Mouse (Mus musculus) intestine, embryonic 15.5 days (tissue): ENCODE data around the gene Fam167b. TPM values are rescaled to one million over a fixed set of nuclear protein-coding genes. Genes with fewer than 3 reads are reported as not detected.

Experiments used
- ATAC-seq: fragments of 200-750 bp; cut with Nextera tagmentation; 2 replicates; pipeline ENCODE4 v1.8.0; 2017; ENCODE audit warnings: moderate TSS enrichment, moderate library complexity
- H3K27ac ChIP-seq: fragments of 300-500 bp; sonication (generic); 2 replicates; pipeline ENCODE4 v1.5.1; 2015; ENCODE audit warnings: mild to moderate bottlenecking, inconsistent platforms
- H3K27me3 ChIP-seq: fragments of 300-500 bp; sonication (generic); replicated peaks from 2 replicates; pipeline ENCODE4 v1.6.1; 2015; ENCODE audit warnings: inconsistent platforms
- H3K36me3 ChIP-seq: fragments of 300-500 bp; sonication (generic); 2 replicates; pipeline ENCODE4 v1.6.1; 2015; ENCODE audit warnings: inconsistent platforms
- H3K4me1 ChIP-seq: fragments of 300-500 bp; sonication (generic); replicated peaks from 2 replicates; pipeline ENCODE4 v1.6.1; 2015; ENCODE audit warnings: inconsistent platforms
- H3K4me2 ChIP-seq: fragments of 300-500 bp; sonication (generic); replicated peaks from 2 replicates; pipeline ENCODE4 v1.6.1; 2015; ENCODE audit warnings: mild to moderate bottlenecking, inconsistent platforms
- H3K4me3 ChIP-seq: fragments of 300-500 bp; sonication (generic); replicated peaks from 2 replicates; pipeline ENCODE4 v1.5.1; 2015; ENCODE audit warnings: inconsistent platforms
- H3K9ac ChIP-seq: fragments of 300-500 bp; sonication (generic); 2 replicates; pipeline ENCODE4 v1.6.1; 2015; ENCODE audit warnings: inconsistent platforms
- H3K9me3 ChIP-seq: fragments of 300-500 bp; sonication (generic); 2 replicates; pipeline ENCODE4 v1.6.1; 2016; ENCODE audit warnings: inconsistent platforms
- WGBS: fragments of 180-500 bp; shearing (Covaris S2); methylation state at CpG from one replicate; pipeline ENCODE4 v1.1.7; 2015; 5-methylcytosine and 5-hydroxymethylcytosine counted together
- polyA plus RNA-seq: library from polyadenylated mRNA; unstranded; fragments of >200 nt; fragmentation: Nextera tagmentation; extraction: Ambion mirVana; gene quantifications from 2 replicates; pipeline ENCODE4 v1.2.1, GENCODE M21; 2015

Fam167b gene
- polyA plus RNA-seq, 1 experiment from 2014 or later, result 3.0 TPM

DNA sequence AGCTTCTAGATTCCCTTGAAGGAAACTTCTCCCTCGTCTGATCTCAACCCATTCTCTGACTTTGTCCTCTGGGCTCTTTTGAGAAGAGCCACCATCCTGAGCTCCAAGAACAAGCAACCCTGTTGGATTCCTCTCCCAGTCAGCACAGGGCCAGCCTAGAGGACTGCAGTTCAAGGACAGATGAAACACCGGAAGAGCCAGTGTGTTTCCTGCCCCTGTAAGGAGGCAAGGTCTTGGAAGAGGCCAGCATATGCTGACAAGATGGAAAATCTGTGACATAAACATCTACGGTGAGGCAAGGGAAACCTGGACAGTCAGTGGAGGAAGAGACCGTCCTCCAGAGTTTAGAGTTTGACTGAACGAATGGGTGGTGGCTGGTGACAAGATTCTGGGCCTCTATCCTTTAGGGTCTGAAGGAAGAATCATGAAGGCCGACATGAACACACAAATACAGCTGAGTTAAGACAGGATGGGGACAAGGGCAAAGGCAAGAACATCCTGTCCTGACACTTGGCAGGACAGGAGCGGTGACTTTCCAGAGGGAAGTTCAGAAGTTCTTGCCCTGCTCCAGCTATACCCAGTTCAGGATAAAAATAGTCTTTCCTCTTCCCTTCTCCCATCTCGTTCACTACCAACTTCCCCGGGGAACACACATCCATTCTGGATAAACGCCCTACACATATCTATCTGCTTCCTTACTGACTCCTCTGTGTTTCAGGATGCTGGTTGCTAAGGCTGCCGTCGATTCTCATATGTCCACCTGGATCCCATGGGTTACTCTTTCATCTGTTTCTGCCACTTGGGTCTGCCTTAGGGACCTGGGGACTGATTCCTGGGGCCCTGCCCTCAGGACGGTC lies 5.9 kb downstream of the Fam167b start:
- WGBS, result 73% methylated on average over 13 of the region's 13 CpGs
- H3K27me3 ChIP-seq, result no peaks in the 10 kb centered on the region
- H3K27ac ChIP-seq, result no peak overlapping the region
- H3K4me2 ChIP-seq, result no peak overlapping the region
- H3K9ac ChIP-seq, result no peak overlapping the region
- H3K9me3 ChIP-seq, result no peaks in the 10 kb centered on the region
- H3K36me3 ChIP-seq, result no peaks in the 10 kb centered on the region
- H3K4me1 ChIP-seq, result 0 out of 2 replicates have a peak, but pooled peaks cover 3% of the 10 kb centered on the region
- no peak overlapping the region for H3K4me3 ChIP-seq
- ATAC-seq, result no peak

DNA sequence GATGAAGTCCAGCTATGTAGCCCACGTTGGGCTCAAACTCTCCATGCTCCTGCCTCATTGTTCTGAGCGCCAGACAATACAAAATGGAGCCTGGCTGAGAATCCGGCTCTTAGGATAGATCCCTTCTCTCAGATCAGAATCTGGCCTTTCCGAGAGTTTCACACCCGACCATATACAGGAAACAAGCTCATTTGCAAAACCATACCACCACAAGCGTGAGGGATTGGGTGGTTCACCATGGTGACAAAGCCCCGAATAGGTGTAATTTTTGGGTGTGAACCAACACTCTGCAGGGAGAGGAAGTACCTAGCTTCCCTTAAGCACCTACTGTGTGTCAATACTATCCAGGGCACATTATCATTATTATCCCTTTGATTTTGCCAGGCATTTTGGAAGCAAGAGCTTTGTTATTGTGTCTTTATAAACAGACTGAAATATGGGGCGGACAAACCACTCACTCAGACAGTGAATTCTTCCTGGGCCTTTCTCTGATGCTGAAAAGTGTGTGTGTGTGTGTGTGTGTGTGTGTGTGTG lies 6.7 kb downstream of the Fam167b start:
- Histone ChIP-seq H3K4me2 (no peak overlapping the region), H3K27ac (no peak overlapping the region), H3K4me3 (no peak overlapping the region), H3K4me1 (no peaks in the 10 kb centered on the region), H3K27me3 (no peaks in the 10 kb centered on the region), H3K9ac (no peak overlapping the region), H3K36me3 (no peaks in the 10 kb centered on the region), H3K9me3 (no peaks in the 10 kb centered on the region)
- WGBS, result 65% methylated on average over 8 of the region's 8 CpGs
- no peak for ATAC-seq

DNA sequence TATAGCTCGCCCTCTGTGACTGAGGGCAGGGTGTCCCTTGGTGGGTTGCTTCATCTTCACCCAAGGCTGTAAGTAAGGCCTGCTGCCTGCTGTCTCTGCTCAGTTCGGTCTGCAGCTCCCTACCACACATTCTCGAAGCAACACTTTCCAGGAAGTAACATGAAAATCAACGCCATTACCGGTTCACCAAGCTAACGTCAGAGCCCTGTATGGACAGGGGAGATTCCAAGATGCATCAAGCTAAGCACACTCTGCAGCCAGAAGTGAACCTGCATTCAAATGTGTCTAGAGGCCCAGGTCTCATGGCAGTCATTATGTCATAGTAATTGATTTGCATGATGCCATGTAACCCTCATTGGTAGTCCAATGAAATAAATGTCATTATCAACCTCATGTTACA lies 8.3 kb downstream of the Fam167b start:
- Histone ChIP-seq H3K9me3 (no peaks in the 10 kb centered on the region), H3K27me3 (no peaks in the 10 kb centered on the region), H3K4me1 (no peaks in the 10 kb centered on the region), H3K36me3 (no peaks in the 10 kb centered on the region), H3K9ac (no peak overlapping the region), H3K4me2 (no peak overlapping the region), H3K4me3 (no peak overlapping the region), H3K27ac (no peak overlapping the region)
- no peak for ATAC-seq
- 82% methylated on average over 6 of the region's 6 CpGs for WGBS

DNA sequence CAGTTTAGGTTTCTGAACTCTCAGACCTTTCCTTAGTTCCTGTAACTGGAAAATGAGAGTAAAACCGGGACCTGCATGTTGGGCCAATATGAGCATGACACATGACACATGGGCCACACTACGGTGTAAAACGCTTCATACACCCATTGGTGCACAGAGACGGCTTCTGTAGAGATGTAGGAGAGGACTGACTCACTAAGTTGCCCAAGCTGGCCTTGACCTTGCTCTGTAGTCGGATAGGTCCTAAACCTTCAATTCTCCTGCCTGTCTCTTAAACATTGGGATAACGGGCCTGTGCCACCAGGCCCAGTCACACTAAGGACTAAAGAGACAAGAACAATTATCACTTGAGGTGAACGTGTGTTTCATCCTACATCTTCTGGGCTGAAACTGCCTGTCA lies 10.0 kb downstream of the Fam167b start:
- Histone ChIP-seq H3K27me3 (no peaks in the 10 kb centered on the region), H3K27ac (no peak overlapping the region), H3K4me2 (no peak overlapping the region), H3K9me3 (no peaks in the 10 kb centered on the region), H3K4me3 (no peak overlapping the region), H3K4me1 (peaks cover 7% of the 10 kb centered on the region), H3K36me3 (no peaks in the 10 kb centered on the region), H3K9ac (no peak overlapping the region)
- 88% methylated on average over 7 of the region's 7 CpGs for WGBS
- no peak for ATAC-seq

DNA sequence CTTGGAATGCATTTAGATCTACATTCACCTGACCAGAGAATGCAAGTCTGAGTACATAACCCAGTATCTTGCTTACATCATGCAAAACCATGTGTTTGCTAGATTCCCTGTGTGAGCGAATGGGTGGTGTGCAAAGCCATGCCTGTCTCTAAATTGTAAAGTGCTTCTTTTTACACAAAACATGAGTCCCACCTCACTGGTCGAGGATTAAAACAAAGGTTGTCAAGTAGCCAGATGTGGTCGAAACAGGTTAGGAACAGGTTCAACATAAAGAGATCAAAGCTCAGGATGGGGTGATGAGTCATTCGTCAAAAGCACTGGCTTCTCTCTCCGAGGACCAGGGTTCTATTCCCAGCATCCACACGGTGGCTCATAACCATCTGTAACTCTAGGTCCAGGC lies 13.2 kb downstream of the Fam167b start:
- Histone ChIP-seq H3K36me3 (no peaks in the 10 kb centered on the region), H3K27me3 (no peaks in the 10 kb centered on the region)
- 79% methylated on average over 6 of the region's 6 CpGs for WGBS

DNA sequence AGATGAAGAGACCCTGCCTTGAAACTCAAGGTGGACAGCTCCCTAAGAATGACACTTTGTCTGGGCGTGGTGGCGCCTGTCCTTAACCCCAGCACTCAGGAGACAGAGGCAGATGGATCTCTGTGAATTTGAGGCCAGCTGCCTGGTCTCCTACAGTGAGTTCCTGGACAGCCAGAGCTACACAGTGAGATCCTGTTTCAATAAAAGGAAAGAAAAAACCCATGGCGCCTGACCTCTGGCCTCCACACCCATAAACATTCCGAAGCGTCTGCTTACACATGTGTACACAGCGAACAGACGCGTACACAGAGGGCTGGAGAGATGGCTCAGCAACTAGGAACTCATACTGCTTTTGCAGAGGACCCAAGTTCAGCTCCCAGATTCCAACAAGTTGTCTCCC lies 14.6 kb downstream of the Fam167b start:
- no peak overlapping the region; the same call in 1 of the 2 replicates for H3K4me2 ChIP-seq
- H3K36me3 ChIP-seq, result no peaks in the 10 kb centered on the region
- H3K9ac ChIP-seq, result no peak overlapping the region
- H3K27ac ChIP-seq, result peak overlapping the region; percentile 18; the same call in 1 of the 2 replicates
- 12% methylated on average over 8 of the region's 8 CpGs for WGBS
- H3K4me1 ChIP-seq, result peaks cover 9% of the 10 kb centered on the region
- H3K9me3 ChIP-seq, result no peaks in the 10 kb centered on the region
- no peaks in the 10 kb centered on the region for H3K27me3 ChIP-seq
- no peak overlapping the region for H3K4me3 ChIP-seq
- peak; percentile 80 for ATAC-seq

More for the DNA sequence above, 13.2 kb downstream of the Fam167b start:
- no peak overlapping the region for H3K9ac ChIP-seq
- H3K4me1 ChIP-seq, result peaks cover 9% of the 10 kb centered on the region
- H3K27ac ChIP-seq, result no peak overlapping the region
- no peaks in the 10 kb centered on the region for H3K9me3 ChIP-seq
- no peak overlapping the region for H3K4me3 ChIP-seq
- no peak overlapping the region for H3K4me2 ChIP-seq
- ATAC-seq, result no peak

DNA sequence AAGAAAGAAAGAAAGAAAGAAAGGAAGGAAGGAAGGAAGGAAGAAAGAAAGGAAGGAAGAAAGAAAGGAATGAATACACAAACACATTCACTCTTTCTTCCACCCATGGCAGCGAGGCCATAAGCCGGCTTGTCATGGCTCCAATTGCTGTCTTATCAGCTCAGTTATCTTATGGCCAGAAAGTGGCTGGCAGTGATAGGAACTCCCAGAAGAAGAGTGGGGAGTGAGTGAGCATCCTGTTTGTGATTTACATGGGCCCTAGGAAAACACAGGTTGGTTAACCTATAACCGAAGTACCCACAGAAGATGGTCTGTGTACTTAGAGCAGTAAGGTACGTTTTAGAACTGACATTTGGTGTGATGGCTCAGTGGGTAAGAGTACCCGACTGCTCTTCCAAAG lies 17.2 kb downstream of the Fam167b start:
- Histone ChIP-seq H3K4me2 (no peak overlapping the region), H3K36me3 (no peaks in the 10 kb centered on the region), H3K4me1 (peaks cover 16% of the 10 kb centered on the region), H3K4me3 (no peak overlapping the region), H3K9me3 (no peaks in the 10 kb centered on the region), H3K27ac (no peak overlapping the region), H3K9ac (no peak overlapping the region), H3K27me3 (no peaks in the 10 kb centered on the region)
- WGBS, result 72% methylated on average over 5 of the region's 5 CpGs
- no peak for ATAC-seq

DNA sequence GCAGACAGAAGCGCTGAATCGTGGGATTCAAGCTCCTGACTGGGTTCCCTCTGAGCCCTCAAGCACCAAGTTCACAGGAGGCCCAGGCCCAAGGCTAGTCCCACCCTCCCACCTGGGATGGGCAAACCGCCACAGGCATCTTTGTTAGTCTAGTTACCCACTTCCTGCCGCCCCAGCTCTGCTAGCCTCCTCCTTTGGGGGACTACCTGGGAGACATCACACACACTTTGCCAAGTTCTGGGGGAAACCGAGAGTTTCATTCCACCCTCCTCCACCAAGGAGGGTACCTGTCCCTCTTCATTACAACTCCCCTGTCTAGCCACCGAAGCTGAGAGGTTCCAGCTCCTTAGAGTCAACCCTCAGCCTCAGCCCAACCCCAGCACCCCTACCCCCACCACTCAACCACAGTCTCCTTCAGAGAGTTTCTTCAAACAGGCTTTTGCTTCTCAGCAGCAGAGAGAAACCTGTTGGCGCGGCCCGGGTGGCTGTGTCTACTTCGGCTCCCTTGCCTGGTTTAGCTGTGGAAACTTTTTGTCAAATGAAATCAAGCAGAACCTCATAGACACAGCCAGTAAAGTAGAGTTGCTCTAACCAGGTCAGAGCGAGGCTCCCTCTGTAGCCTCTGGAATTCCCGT lies 19.9 kb downstream of the Fam167b start:
- Histone ChIP-seq H3K27me3 (no peaks in the 10 kb centered on the region), H3K27ac (no peak overlapping the region), H3K4me1 (peaks cover 12% of the 10 kb centered on the region), H3K36me3 (no peaks in the 10 kb centered on the region), H3K9ac (no peak overlapping the region), H3K4me3 (no peak overlapping the region), H3K4me2 (no peak overlapping the region), H3K9me3 (no peaks in the 10 kb centered on the region)
- 87% methylated on average over 12 of the region's 12 CpGs for WGBS
- ATAC-seq, result no peak

DNA sequence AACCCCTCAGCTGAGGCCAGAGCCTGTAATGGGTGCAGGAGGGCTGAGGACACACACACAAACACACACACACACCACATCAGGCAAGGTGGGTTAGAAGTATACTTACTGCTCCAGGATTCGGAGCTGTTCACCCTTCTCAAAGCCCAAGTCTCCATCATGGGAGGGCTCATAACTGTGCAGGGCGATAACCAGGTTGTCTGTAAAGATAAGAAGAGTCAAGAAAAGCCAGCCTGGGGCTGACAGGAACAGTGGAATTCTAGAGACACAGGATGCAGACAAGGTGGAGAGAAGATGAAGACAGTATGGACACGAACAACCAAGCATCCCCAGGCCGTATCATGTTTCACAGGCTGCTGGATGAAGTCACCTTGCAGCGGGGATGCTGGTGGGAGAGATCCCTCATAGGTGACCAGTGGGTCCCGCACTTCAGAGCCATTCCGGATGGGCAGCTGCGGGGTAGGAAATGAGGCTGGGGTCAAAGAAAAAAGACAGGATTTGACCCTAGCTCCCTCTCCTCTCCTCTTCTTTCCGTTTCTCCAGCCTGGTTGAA lies 21.0 kb downstream of the Fam167b start:
- Histone ChIP-seq H3K4me2 (peak overlapping the region; percentile 87), H3K4me3 (peak overlapping the region; percentile 46; the same call in 1 of the 2 replicates), H3K36me3 (no peaks in the 10 kb centered on the region), H3K9ac (peak overlapping the region; percentile 51; the same call in 1 of the 2 replicates), H3K4me1 (peaks cover 10% of the 10 kb centered on the region), H3K27ac (no peak overlapping the region), H3K27me3 (no peaks in the 10 kb centered on the region), H3K9me3 (no peaks in the 10 kb centered on the region)
- ATAC-seq, result peak; percentile 15; the same call in 1 of the 2 replicates
- WGBS, result 63% methylated on average over 9 of the region's 9 CpGs

DNA sequence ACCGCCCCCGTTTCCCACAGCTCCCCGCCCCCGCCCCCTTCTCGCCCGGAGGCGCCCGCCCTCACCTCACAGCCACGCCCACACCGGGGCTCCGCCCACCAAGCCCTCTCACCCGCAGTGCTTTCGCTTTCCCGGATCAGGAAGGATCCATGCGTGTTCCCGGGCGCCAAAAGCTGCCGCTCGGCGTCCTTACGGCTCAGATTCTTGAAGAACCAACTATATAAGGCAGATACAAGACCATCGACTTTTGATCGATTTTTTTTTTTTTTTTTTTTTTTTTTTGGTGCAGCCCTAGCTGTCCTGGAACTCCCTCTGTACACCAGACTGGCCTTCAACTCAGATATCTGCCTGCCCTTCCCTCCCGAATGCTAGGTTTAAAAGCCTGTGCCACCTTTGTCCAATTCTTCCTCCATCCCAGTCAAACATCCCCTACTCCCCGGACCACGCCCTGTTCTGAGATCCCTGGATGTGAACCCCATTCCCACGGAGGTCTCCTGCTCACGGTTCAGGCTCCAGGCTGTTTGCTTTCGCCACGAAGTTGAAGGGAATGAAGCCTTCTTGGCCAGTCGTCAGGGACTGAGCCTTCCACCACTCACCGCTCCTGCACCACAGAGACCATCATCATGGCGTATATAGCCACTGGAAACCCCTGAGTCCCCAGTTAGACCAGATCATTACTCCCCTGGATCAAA lies 21.7 kb downstream of the Fam167b start:
- H3K4me1 ChIP-seq, result peaks cover 10% of the 10 kb centered on the region
- no peaks in the 10 kb centered on the region for H3K36me3 ChIP-seq
- peak overlapping the region; percentile 46 for H3K4me3 ChIP-seq
- peak overlapping the region; percentile 51 for H3K9ac ChIP-seq
- H3K4me2 ChIP-seq, result peak overlapping the region; percentile 87
- no peaks in the 10 kb centered on the region for H3K9me3 ChIP-seq
- H3K27me3 ChIP-seq, result no peaks in the 10 kb centered on the region
- 5% methylated on average over 33 of the region's 33 CpGs for WGBS
- ATAC-seq, result peak; percentile 93
- 0 out of 2 replicates have a peak overlapping the region, but pooled peaks have one; percentile 48 for H3K27ac ChIP-seq

DNA sequence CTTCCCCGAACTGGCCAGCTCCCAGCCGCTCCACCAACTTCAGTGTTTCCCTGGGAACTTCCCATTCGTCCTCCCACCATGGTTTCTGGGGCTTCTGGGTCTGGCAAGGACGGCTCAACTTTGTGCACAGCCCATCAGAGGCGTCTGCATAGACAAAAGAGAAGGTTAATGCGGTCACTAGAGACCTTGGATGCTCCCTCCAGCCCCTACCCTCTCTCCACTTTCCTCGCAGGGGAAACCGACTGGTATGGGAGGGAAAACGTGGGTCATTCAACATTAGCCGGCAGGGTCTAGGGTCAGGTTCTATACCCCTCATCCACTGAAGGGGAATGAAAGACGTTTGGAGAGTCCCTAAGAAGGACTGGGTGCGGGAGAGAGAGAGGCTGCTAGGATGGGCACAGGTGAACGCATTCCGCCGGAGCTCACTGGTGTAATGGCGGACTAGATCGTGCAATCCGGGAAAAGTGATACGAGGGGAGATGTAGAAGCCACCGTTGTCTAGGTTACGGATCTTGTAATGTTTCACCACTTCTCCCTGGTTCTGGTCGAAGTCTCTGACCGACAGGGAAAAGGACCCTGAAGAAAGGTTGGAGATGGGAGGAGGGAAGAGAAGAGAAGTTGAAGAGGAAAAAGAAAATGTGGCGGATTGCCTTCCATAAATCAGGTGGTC lies 22.4 kb downstream of the Fam167b start:
- peak; percentile 79 for ATAC-seq
- Histone ChIP-seq H3K9me3 (no peaks in the 10 kb centered on the region), H3K4me2 (peak overlapping the region; percentile 87), H3K4me3 (peak overlapping the region; percentile 46), H3K27me3 (no peaks in the 10 kb centered on the region), H3K36me3 (no peaks in the 10 kb centered on the region), H3K27ac (peak overlapping the region; percentile 7; the same call in 1 of the 2 replicates), H3K9ac (peak overlapping the region; percentile 51), H3K4me1 (peaks cover 10% of the 10 kb centered on the region)
- WGBS, result under 1% methylated on average over 24 of the region's 24 CpGs
